Mouse (Mus musculus) E14TG2a.4 (cell line): Measurements from ENCODE around the gene Elovl5.

Source experiments
- CTCF ChIP-seq: conservative IDR thresholded peaks from 2 replicates; pipeline ENCODE4 v1.5.1; 2014; ENCODE audit warnings: low read length
- POU5F1 ChIP-seq: IDR thresholded peaks from 2 replicates; pipeline ENCODE4 v1.6.1; 2014; ENCODE audit warnings: low read length, borderline replicate concordance

- TF ChIP-seq CTCF = no peak
- TF ChIP-seq POU5F1 = no peak
These were observed 83.7 kb downstream of the Elovl5 start for GRCm38 (mm10) chr9:78000586-78001500.
